Mouse (Mus musculus): Measurements from ENCODE around the gene Fbn1.

- TF ChIP-seq POLR2A (IDR thresholded peaks at IDR 0.05; ENCODE audit: borderline replicate concordance, low read depth, low read length) (no peak), CTCF (IDR thresholded peaks at IDR 0.05; ENCODE audit: low read depth, low read length) (no peak)
Measured at GRCm38 (mm10) chr2:125276692-125277091, 231.1 kb downstream of the Fbn1 start.

Measured in bone marrow macrophage, adult 2 months (primary cell).